Mouse (Mus musculus): ENCODE data around the gene Mrpl32.

DNA sequence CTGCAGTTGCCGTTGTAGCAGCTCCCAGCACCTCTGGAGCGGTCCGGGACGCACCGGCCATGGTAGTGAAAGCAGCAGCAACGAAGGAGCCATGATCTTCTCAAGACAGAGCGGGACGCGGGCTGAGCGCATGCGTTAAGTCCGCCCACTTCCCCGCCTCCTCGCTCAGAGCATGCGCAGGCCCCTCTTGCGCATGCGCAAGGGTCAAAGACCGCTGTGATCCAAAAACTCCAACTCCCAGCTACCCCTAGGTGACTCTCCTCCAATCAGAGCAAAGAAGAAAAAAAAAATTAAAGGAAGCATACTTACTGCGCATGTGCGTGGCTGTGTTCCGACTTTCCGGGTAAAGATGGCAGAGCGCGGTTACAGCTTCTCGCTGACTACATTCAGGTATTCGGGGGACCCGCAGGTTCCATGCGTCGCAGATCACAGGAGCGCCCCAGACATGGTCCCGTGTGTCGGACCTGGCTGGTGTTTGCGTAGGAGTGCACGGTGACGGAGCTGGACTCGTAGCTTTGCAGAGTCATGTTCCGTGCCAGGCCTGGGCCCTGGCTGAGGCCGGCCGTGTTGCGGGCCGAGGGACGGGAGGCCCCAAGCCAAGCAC, at the start of gene Mrpl32, which contains the start of gene Psma2:
- TF ChIP-seq CTCF (IDR thresholded peaks at IDR 0.05; ENCODE audit: low read depth, low read length) (no peak), GATA2 (IDR thresholded peaks at IDR 0.05; ENCODE audit: borderline replicate concordance, low read depth, low read length) (no peak), TAL1 (conservative IDR thresholded peaks at IDR 0.05; ENCODE audit: low read depth, low read length) (no peak)
